Mouse (Mus musculus) testis, postnatal 10 days (tissue): ENCODE measurements around the gene Cryab.

Experiments used
- DNase-seq: peaks from one replicate; pipeline ENCODE4 v3.0.0; 2021; ENCODE audit warnings: low spot score

The Cryab gene

DNA sequence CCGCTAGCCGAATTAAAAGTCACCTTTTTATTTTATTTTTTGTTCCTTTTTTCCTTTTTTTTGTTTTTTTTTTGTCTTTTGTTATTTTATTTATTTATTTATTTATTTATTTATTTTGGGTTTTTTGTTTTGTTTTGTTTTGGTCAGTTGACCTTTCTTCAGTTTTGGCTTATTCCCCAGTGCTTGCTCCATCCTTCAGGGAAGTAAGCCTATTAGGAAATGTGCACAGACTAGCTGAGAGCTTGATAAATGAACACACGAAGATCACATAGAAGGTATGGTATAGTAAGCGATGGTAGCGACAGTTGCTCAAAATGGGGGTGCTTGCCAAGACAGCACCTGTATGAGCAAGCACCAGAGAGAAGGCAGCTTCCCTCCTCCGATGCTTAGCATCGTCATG is 46.5 kb downstream of the Cryab start:
- no peak for DNase-seq

DNA sequence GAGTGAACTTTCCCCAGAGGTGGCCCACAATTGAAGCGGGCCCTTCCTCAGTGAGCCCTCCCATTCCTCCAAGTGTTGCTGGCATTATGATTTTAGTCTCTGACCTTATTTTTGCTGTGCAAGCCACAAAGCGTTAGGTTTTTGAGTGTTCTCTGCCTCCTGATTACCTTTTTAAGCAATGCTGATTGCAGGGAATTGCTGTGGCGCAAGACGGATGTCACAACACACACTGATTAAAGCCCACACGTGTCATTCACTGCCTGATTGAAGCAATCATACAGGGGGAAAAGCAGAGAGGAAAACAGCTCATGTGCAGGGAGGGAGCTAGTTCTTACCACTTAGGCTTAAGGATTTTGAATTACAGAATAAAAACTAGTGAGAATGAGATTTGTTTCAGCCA is 47.2 kb downstream of the Cryab start:
- DNase-seq: no peak

DNA sequence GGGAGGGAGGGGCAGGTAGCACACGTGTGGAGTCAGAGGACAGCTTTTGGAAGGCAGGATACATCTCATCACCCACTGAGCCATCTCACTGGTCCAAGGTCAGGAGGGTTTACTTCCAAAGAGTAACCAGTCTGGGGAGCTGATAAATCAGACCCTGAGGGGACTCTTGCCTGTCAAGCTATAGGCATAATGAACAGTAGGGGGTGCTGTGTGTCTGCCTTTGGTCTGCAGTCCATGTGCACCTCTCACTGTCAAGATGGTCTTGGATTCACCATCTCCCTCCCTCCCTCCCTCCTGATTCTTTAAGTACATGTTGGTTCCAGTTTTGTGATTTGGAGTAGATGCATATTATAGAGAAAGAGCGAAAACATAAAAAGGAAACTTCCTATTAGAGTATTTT is 49.9 kb downstream of the Cryab start:
- no peak for DNase-seq

DNA sequence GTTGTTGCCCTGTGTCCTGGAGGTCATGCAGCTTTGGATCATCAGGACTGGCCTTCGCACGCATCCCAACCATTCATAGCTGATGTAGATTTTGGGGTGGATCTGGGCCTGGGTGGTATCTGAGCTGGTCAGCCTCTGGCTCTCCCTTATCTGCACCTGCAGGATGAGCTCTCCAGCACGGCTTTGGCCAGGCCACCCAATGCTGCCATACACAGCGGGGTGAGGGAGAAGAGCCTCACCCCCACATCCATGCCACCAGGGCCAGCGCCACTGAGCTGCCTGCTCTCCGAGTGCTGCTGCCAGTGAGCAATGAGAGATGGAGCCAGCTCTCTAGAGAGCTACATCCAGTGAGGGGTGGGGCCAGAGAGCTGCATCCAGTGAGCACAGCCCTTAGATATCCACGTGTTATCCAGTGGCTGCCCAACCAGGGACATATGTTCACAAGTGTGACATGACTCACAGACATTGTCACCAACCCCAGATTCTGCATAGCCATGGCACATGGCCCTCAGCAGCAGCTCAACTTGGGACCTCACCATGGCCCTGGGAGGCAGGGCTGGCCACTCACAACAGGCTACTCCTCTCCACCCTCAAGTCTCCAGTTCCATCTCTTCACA is 52.0 kb downstream of the Cryab start:
- no peak for DNase-seq
